Mouse (Mus musculus): ENCODE measurements around the gene Irf2bpl.

Irf2bpl gene

GRCm38 (mm10) chr12:86898448-86898847 lies 13.8 kb upstream of the Irf2bpl start:
- no peak for DNase-seq (ENCODE audit: low spot score)

- DNase-seq (ENCODE audit: low spot score): no peak
These were observed 13.2 kb upstream of the Irf2bpl start for GRCm38 (mm10) chr12:86897769-86898273.

GRCm38 (mm10) chr12:86896921-86897512 lies 12.4 kb upstream of the Irf2bpl start:
- no peak for DNase-seq (ENCODE audit: low spot score)

GRCm38 (mm10) chr12:86896441-86896890 lies 11.9 kb upstream of the Irf2bpl start:
- no peak for DNase-seq (ENCODE audit: low spot score)

- DNase-seq (ENCODE audit: low spot score): no peak
These were observed 11.3 kb upstream of the Irf2bpl start for GRCm38 (mm10) chr12:86895703-86896409.

- no peak for DNase-seq (ENCODE audit: low spot score)
These were observed 10.3 kb upstream of the Irf2bpl start for GRCm38 (mm10) chr12:86894841-86895428.

- DNase-seq (ENCODE audit: low spot score): peak; percentile 95
These were observed 9.7 kb upstream of the Irf2bpl start for GRCm38 (mm10) chr12:86894184-86894839.

GRCm38 (mm10) chr12:86893326-86894183 lies 9.0 kb upstream of the Irf2bpl start:
- no peak for DNase-seq (ENCODE audit: low spot score)

GRCm38 (mm10) chr12:86892711-86893311 lies 8.2 kb upstream of the Irf2bpl start:
- DNase-seq (ENCODE audit: low spot score): no peak

- peak; percentile 76 for DNase-seq (ENCODE audit: low spot score)
These were observed 7.4 kb upstream of the Irf2bpl start for GRCm38 (mm10) chr12:86891786-86892702.

- no peak for DNase-seq (ENCODE audit: low spot score)
These were observed 6.8 kb upstream of the Irf2bpl start for GRCm38 (mm10) chr12:86891454-86891785.

- DNase-seq (ENCODE audit: low spot score): no peak
These were observed 6.3 kb upstream of the Irf2bpl start for GRCm38 (mm10) chr12:86890796-86891301.

GRCm38 (mm10) chr12:86890091-86890720 lies 5.6 kb upstream of the Irf2bpl start:
- no peak for DNase-seq (ENCODE audit: low spot score)

GRCm38 (mm10) chr12:86889103-86889644 lies 4.6 kb upstream of the Irf2bpl start:
- DNase-seq (ENCODE audit: low spot score): no peak

GRCm38 (mm10) chr12:86888130-86889069 lies 3.8 kb upstream of the Irf2bpl start:
- peak; percentile 84 for DNase-seq (ENCODE audit: low spot score)

- no peak for DNase-seq (ENCODE audit: low spot score)
These were observed 3.0 kb upstream of the Irf2bpl start for GRCm38 (mm10) chr12:86887381-86888129.

GRCm38 (mm10) chr12:86886446-86886965 lies 1.9 kb upstream of the Irf2bpl start:
- no peak for DNase-seq (ENCODE audit: low spot score)
